Mouse (Mus musculus) heart, postnatal 25 days (tissue): Measurements from ENCODE around the gene Plxdc1. TPM values are rescaled to one million over a fixed set of nuclear protein-coding genes. Genes with fewer than 3 reads are reported as not detected.
A peak's percentile ranks its signal among the peaks of the same experiment; 100 is the strongest.

ENCODE experiments used
- DNase-seq: peaks from one replicate; pipeline ENCODE4 v3.0.0; 2022; ENCODE audit warnings: low spot score
- intact Hi-C: fragments of 180-260 bp; cut with DNase I; formaldehyde crosslinking; loops from one replicate; pipeline ENCODE4 v1.15.1; 2025
- microRNA-seq: library from miRNA; unstranded; fragments of <30 nt; microRNA quantifications from one replicate; pipeline ENCODE4 v1.2.0, GENCODE M21; 2022
- total RNA-seq, 2 experiments: library from RNA; stranded (reverse); gene quantifications; 2 replicates each; pipeline ENCODE4 v1.2.3; 2021

Gene Plxdc1
- total RNA-seq, 2 experiments from 2014 or later: 5.4 to 6.0 TPM

DNA sequence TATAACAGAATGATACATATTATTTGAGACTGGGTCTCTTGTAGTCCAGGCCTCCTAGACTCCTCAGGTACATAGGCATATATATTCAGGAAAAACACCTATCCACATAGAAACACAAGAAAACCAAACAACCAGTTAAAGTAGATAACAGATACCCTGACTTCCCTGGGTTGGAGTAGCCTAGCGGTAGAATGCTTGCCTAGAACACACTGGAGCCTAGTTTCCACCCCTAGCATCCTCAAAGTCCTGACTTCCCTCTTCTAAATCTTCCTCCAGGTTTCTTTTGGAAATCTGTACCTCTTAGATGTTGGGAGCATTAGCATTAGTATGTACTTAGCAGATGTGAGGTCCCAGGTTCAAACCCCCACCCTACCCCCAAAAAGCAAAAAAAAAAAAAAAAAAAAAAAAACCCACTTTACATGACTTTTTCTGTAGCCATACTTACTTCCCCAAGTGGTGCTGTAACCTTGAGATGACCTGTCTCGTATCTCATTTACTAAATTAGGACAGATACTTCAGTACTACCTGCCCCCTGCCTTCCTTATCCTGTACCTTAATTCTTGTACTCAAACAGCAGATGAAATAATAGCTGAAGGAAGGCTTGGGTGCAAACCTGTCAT is 100.8 kb downstream of the Plxdc1 start:
- intact Hi-C loops: no loop called here
- no peak for DNase-seq

DNA sequence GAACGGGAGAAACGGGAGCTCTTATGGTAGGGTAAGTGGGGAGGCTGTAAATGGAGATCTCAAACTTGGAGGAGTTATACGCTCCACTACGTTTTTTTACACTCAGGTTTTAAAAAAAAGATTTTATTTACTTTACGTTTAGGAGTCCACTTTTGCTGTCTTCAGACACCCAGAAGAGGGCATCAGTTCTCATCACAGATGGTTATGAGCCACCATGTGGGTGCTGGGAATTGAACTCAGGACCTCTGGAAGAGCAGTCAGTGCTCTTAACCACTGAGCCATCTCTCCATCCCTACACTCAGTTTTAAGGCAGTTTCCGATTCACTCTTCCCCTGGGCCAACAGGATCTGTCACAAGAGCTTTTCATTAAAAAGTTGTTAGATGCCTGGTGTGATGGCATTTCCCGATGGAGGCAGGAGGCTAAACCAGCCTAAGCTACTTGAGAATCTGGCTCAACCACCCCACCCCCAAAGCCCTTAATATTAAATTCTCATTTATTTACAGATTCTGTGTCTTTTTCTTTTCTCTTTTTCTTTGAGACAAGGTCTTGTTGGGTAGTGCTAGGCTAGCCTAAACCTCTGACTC is 101.6 kb downstream of the Plxdc1 start:
- intact Hi-C loops: loop anchor here (1.0 to 5.0 kb wide), 2 partner anchors 42 to 92 kb away; partner anchors contain the start of gene B230217C12Rik

DNA sequence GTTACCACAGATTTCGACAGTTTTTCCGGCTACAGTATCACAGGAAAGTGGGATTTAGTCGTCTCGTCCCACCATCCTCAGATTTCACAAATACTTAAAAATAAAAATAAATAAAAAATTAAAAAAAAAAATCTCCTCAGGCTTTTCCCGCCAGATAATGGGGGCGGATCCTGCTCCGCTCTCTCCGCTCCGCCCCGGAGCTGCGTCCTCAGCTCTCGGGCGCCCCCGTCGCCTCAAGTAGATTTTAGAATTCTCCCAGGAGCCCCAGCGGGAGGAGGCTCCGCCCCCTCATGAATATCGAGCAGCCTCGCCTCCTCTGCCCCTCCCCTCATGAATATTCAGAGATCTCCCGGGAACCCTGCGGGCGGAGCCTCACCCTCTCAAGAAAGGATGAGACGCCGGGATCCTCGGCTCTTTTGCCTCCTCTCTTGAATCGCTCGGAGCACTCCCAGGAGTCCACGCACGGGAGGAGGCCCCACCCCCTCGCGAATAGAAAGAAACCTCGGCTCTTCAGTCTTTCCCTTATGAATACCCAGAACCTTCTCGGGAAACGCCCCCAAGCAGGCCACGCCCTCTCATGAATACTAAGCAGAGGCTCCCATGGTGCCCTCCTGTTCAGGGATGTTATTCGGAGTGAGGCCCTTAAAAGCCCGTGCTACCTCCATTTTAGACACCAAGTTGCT is 102.2 kb downstream of the Plxdc1 start, which contains the start of gene Fbxo47:
Gene Fbxo47 (minus strand): TSS at position 237 of the 683 bp plus-strand sequence.
- intact Hi-C loops: loop anchor here (1.0 to 5.0 kb wide), 2 partner anchors 42 to 92 kb away; partner anchors contain the start of gene B230217C12Rik

More for the DNA sequence above, 101.6 kb downstream of the Plxdc1 start:
- DNase-seq: no peak

GRCm38 (mm10) chr11:97883542-97883917 is 102.7 kb downstream of the Plxdc1 start:
- intact Hi-C loops: loop anchor here (5.0 kb wide), 1 partner anchor 41 kb away; the partner anchor contains the start of gene B230217C12Rik
- DNase-seq: peak; percentile 34

More for the DNA sequence above, 102.2 kb downstream of the Plxdc1 start, which contains the start of gene Fbxo47:
- DNase-seq: peak; percentile 94

- DNase-seq: no peak
- intact Hi-C loops: loop anchor here (5.0 kb wide), 1 partner anchor 38 kb away; the partner anchor contains the start of gene B230217C12Rik
Observed at GRCm38 (mm10) chr11:97880362-97880761, 105.9 kb downstream of the Plxdc1 start.

- intact Hi-C loops: no loop called here
Observed at GRCm38 (mm10) chr11:97877341-97877740, 108.9 kb downstream of the Plxdc1 start.

GRCm38 (mm10) chr11:97874396-97874795 is 111.8 kb downstream of the Plxdc1 start:
- intact Hi-C loops: no loop called here
- no peak for DNase-seq

More at GRCm38 (mm10) chr11:97877341-97877740, 108.9 kb downstream of the Plxdc1 start:
- no peak for DNase-seq

Small RNA genes within 50 kb of the gene (microRNA-seq; reads per million reads assigned to microRNA genes)
- gene Gm22461 (not detected), gene Gm27597 (not detected)

Other genes with a start within 250 kb of the Plxdc1 start
- gene Pip4k2b, start 241.7 kb downstream of the Plxdc1 start, total RNA-seq: 10 to 100 TPM; 20.2 to 21.1 TPM
- 1 to 10 TPM; 7.0 to 7.2 TPM for gene Cwc25, start 219.9 kb downstream of the Plxdc1 start, total RNA-seq
- gene 1700001P01Rik, start 210.5 kb downstream of the Plxdc1 start, total RNA-seq: not detected
- gene Rpl23, start 204.0 kb downstream of the Plxdc1 start, total RNA-seq: 100 to 1,000 TPM; 454 to 515 TPM
- 10 to 100 TPM; 41.3 to 46.2 TPM for gene Lasp1, start 187.4 kb downstream of the Plxdc1 start, total RNA-seq
- under 1 TPM; 0.83 to 0.87 TPM for gene B230217C12Rik, start 145.7 kb downstream of the Plxdc1 start, total RNA-seq
- gene Fbxo47, start 102.3 kb downstream of the Plxdc1 start, total RNA-seq: under 1 TPM in 1 of 2 experiments, not detected in 1; 0.11 TPM
- under 1 TPM; 0.57 to 0.92 TPM for gene Arl5c, start 9.7 kb upstream of the Plxdc1 start, total RNA-seq
- 1 to 10 TPM; 6.0 to 6.8 TPM for gene Cacnb1, start 36.6 kb upstream of the Plxdc1 start, total RNA-seq
- gene Rpl19, start 40.3 kb upstream of the Plxdc1 start, total RNA-seq: 100 to 1,000 TPM; 539 to 575 TPM
- gene Stac2, start 67.0 kb upstream of the Plxdc1 start, total RNA-seq: under 1 TPM; 0.13 to 0.25 TPM
- 10 to 100 TPM; 21.4 to 23.1 TPM for gene Fbxl20, start 164.0 kb upstream of the Plxdc1 start, total RNA-seq
- gene Med1, start 206.8 kb upstream of the Plxdc1 start, total RNA-seq: 10 to 100 TPM; 40.0 to 40.6 TPM
- gene Cdk12, start 216.6 kb upstream of the Plxdc1 start, total RNA-seq: 10 to 100 TPM; 20.7 to 23.0 TPM